Mouse (Mus musculus) forebrain, postnatal 0 days (tissue): ENCODE results near the gene Jpt1. TPM values are rescaled to one million over a fixed set of nuclear protein-coding genes. Genes with fewer than 3 reads are reported as not detected.
"Not testable (repeated sequence)": the region's sequence is repeated elsewhere in the genome, so short reads cannot be mapped to it uniquely, and the experiment has no call there.

ENCODE experiments used
- ATAC-seq: fragments of 200-750 bp; cut with Nextera tagmentation; 2 replicates; pipeline ENCODE4 v1.8.0; 2017; ENCODE audit warnings: mild to moderate bottlenecking, moderate library complexity
- DNase-seq: peaks from one replicate; pipeline ENCODE4 v3.0.0-alpha.2; 2015
- H3K27ac ChIP-seq: fragments of 300-500 bp; sonication (generic); 2 replicates; pipeline ENCODE4 v1.5.1; 2014; ENCODE audit warnings: low read depth, mild to moderate bottlenecking, antibody characterized with exemption, low read length, moderate library complexity, mixed read lengths
- H3K27me3 ChIP-seq: fragments of 300-500 bp; sonication (generic); 2 replicates; pipeline ENCODE4 v1.6.1; 2014; ENCODE audit warnings: mild to moderate bottlenecking, low read length, mixed read lengths; ENCODE audit not compliant: insufficient read depth
- H3K36me3 ChIP-seq: fragments of 300-500 bp; sonication (generic); 2 replicates; pipeline ENCODE4 v1.6.1; 2014; ENCODE audit warnings: mild to moderate bottlenecking, moderate library complexity; ENCODE audit not compliant: insufficient read depth
- H3K4me1 ChIP-seq: fragments of 300-500 bp; sonication (generic); 2 replicates; pipeline ENCODE4 v1.6.1; 2014; ENCODE audit warnings: antibody characterized with exemption; ENCODE audit not compliant: insufficient read depth
- H3K4me2 ChIP-seq: fragments of 300-500 bp; sonication (generic); 2 replicates; pipeline ENCODE4 v1.6.1; 2014; ENCODE audit warnings: low read depth, mild to moderate bottlenecking, moderate library complexity
- H3K4me3 ChIP-seq: fragments of 300-500 bp; sonication (generic); 2 replicates; pipeline ENCODE4 v1.5.1; 2014; ENCODE audit warnings: low read depth, low read length, mixed read lengths
- H3K9ac ChIP-seq: fragments of 300-500 bp; sonication (generic); 2 replicates; pipeline ENCODE4 v1.6.1; 2014; ENCODE audit warnings: mild to moderate bottlenecking
- H3K9me3 ChIP-seq: fragments of 300-500 bp; sonication (generic); 2 replicates; pipeline ENCODE4 v1.6.1; 2016; ENCODE audit warnings: low read length
- CTCF ChIP-seq: sonication (generic); IDR thresholded peaks from 2 replicates; pipeline ENCODE4 v1.5.1; 2016; ENCODE audit warnings: antibody characterized with exemption, control low read depth, low read depth
- WGBS: fragments of 180-500 bp; shearing (Covaris S2); extraction: QIAGEN DNeasy Blood & Tissue Kit; methylation state at CpG from one replicate; pipeline ENCODE4 v1.1.7; 2014; 5-methylcytosine and 5-hydroxymethylcytosine counted together
- polyA plus RNA-seq: library from polyadenylated mRNA; unstranded; fragments of >200 nt; fragmentation: Nextera tagmentation; extraction: Ambion mirVana; gene quantifications from 2 replicates; pipeline ENCODE4 v1.2.1, GENCODE M21; 2015
- total RNA-seq: library from RNA; depleted of rRNA; stranded (reverse); fragments of >200 nt; gene quantifications from 2 replicates; pipeline ENCODE4 v1.2.3, GENCODE M21; 2014

The Jpt1 gene
- total and polyA plus RNA-seq, 2 experiments from 2014 or later = 1,009 to 1,672 TPM

- H3K27ac ChIP-seq = no peak within 1 kb of the TSS
- ATAC-seq = no peak
- H3K9ac ChIP-seq = no peak within 1 kb of the TSS
- no peaks in the 10 kb centered on the region for H3K9me3 ChIP-seq
- H3K4me1 ChIP-seq = no peaks in the 10 kb centered on the region
- DNase-seq = no peak
- H3K27me3 ChIP-seq = no peaks in the 10 kb centered on the region
- WGBS = 76% methylated on average over 16 of the region's 16 CpGs
- no peak for TF ChIP-seq CTCF
- H3K36me3 ChIP-seq = no peaks in the 10 kb centered on the region
- H3K4me2 ChIP-seq = no peak within 1 kb of the TSS
- H3K4me3 ChIP-seq = no peak within 1 kb of the TSS
Observed at GRCm38 (mm10) chr11:115462243-115462891, 51.8 kb downstream of the Jpt1 start, which contains the start of gene Slc16a5. Slc16a5 (plus strand) TSS chr11:115462474.

GRCm38 (mm10) chr11:115461846-115462242 lies 52.3 kb downstream of the Jpt1 start:
- WGBS = 69% methylated on average over 5 of the region's 5 CpGs
- ATAC-seq (no peak), DNase-seq (no peak)
- Histone ChIP-seq H3K9me3 (no peaks in the 10 kb centered on the region), H3K27ac (no peak overlapping the region), H3K4me1 (no peaks in the 10 kb centered on the region), H3K27me3 (no peaks in the 10 kb centered on the region), H3K36me3 (no peaks in the 10 kb centered on the region), H3K4me3 (no peak overlapping the region), H3K4me2 (no peak overlapping the region), H3K9ac (no peak overlapping the region)
- TF ChIP-seq CTCF = no peak

GRCm38 (mm10) chr11:115460976-115461375 lies 53.2 kb downstream of the Jpt1 start:
- no peaks in the 10 kb centered on the region for H3K36me3 ChIP-seq
- no peak overlapping the region for H3K4me3 ChIP-seq
- no peaks in the 10 kb centered on the region for H3K27me3 ChIP-seq
- H3K9ac ChIP-seq = no peak overlapping the region
- no peak overlapping the region for H3K27ac ChIP-seq
- WGBS = 20% methylated on average over 8 of the region's 8 CpGs
- no peaks in the 10 kb centered on the region for H3K4me1 ChIP-seq
- no peak overlapping the region for H3K4me2 ChIP-seq
- ATAC-seq = no peak
- no peak for TF ChIP-seq CTCF
- DNase-seq = no peak
- H3K9me3 ChIP-seq = no peaks in the 10 kb centered on the region

GRCm38 (mm10) chr11:115457405-115457804 lies 56.8 kb downstream of the Jpt1 start:
- no peaks in the 10 kb centered on the region for H3K4me1 ChIP-seq
- no peaks in the 10 kb centered on the region for H3K36me3 ChIP-seq
- H3K4me2 ChIP-seq = no peak overlapping the region
- no peaks in the 10 kb centered on the region for H3K27me3 ChIP-seq
- no peak overlapping the region for H3K9ac ChIP-seq
- no peak overlapping the region for H3K27ac ChIP-seq
- H3K9me3 ChIP-seq = no peaks in the 10 kb centered on the region
- ATAC-seq (no peak), DNase-seq (no peak)
- TF ChIP-seq CTCF = no peak
- WGBS = 34% methylated on average over 6 of the region's 6 CpGs
- H3K4me3 ChIP-seq = no peak overlapping the region

- no peaks in the 10 kb centered on the region for H3K36me3 ChIP-seq
- H3K4me3 ChIP-seq = no peak overlapping the region
- H3K9me3 ChIP-seq = no peaks in the 10 kb centered on the region
- no peak overlapping the region for H3K27ac ChIP-seq
- no peak for TF ChIP-seq CTCF
- no peaks in the 10 kb centered on the region for H3K27me3 ChIP-seq
- ATAC-seq = no peak
- no peak for DNase-seq
- H3K4me1 ChIP-seq = no peaks in the 10 kb centered on the region
- H3K4me2 ChIP-seq = no peak overlapping the region
- H3K9ac ChIP-seq = no peak overlapping the region
- WGBS = 93% methylated on average over 4 of the region's 5 CpGs
Observed at GRCm38 (mm10) chr11:115456182-115456581, 58.0 kb downstream of the Jpt1 start.

- no peaks in the 10 kb centered on the region for H3K36me3 ChIP-seq
- TF ChIP-seq CTCF = 0 out of 2 replicates have a peak, but pooled peaks have one; percentile 10
- no peak overlapping the region for H3K27ac ChIP-seq
- no peak overlapping the region for H3K4me2 ChIP-seq
- no peaks in the 10 kb centered on the region for H3K4me1 ChIP-seq
- H3K4me3 ChIP-seq = no peak overlapping the region
- no peaks in the 10 kb centered on the region for H3K27me3 ChIP-seq
- no peak overlapping the region for H3K9ac ChIP-seq
- ATAC-seq (no peak), DNase-seq (no peak)
- no peaks in the 10 kb centered on the region for H3K9me3 ChIP-seq
- WGBS = 87% methylated on average over 15 of the region's 15 CpGs
Observed at GRCm38 (mm10) chr11:115455619-115456018, 58.6 kb downstream of the Jpt1 start.

GRCm38 (mm10) chr11:115454822-115455221 lies 59.4 kb downstream of the Jpt1 start:
- not testable (repeated sequence) for H3K27ac ChIP-seq, ATAC-seq, H3K36me3 ChIP-seq, H3K4me1 ChIP-seq, H3K27me3 ChIP-seq, DNase-seq, H3K9ac ChIP-seq, H3K9me3 ChIP-seq, H3K4me2 ChIP-seq, H3K4me3 ChIP-seq
- WGBS = 92% methylated on average over 6 of the region's 6 CpGs
